Mouse (Mus musculus): ENCODE results near the gene Zfp648. TPM values are rescaled to one million over a fixed set of nuclear protein-coding genes. Genes with fewer than 3 reads are reported as not detected.

Gene Zfp648
- total and polyA plus RNA-seq, 2 experiments from 2014 or later, result not detected

- H3K4me2 ChIP-seq (ENCODE audit: low read depth, low read length), result no peak overlapping the region
- H3K27me3 ChIP-seq (ENCODE audit: control insufficient read depth, insufficient read depth, low read length), result no peaks in the 10 kb centered on the region
- no peak for DNase-seq (ENCODE audit: low spot score)
- H3K4me1 ChIP-seq (ENCODE audit: control insufficient read depth, insufficient read depth), result no peaks in the 10 kb centered on the region
- no peak for ATAC-seq (ENCODE audit: insufficient read depth, low read depth)
- WGBS, result 65% methylated on average over 6 of the region's 6 CpGs
- no peak overlapping the region for H3K27ac ChIP-seq (ENCODE audit: low read depth)
- no peak for TF ChIP-seq EP300 (IDR thresholded peaks at IDR 0.05; ENCODE audit: low read depth)
- no peak for TF ChIP-seq CTCF (IDR thresholded peaks at IDR 0.05; ENCODE audit: low read depth)
- H3K36me3 ChIP-seq (replicated peaks; ENCODE audit: control insufficient read depth, insufficient read depth, low read length), result no peaks in the 10 kb centered on the region
- no peak overlapping the region for H3K4me3 ChIP-seq (ENCODE audit: low read depth, low read length)
- no peak overlapping the region for H3K9ac ChIP-seq (replicated peaks; ENCODE audit: low read depth, low read length)
- no peaks in the 10 kb centered on the region for H3K9me3 ChIP-seq (replicated peaks; ENCODE audit: control insufficient read depth, low read length)
Measured at GRCm38 (mm10) chr1:154167696-154168095, 33.3 kb upstream of the Zfp648 start.

- Histone ChIP-seq H3K9me3 (replicated peaks; ENCODE audit: control insufficient read depth, low read length) (no peaks in the 10 kb centered on the region), H3K27ac (ENCODE audit: low read depth) (no peak overlapping the region), H3K4me3 (ENCODE audit: low read depth, low read length) (no peak overlapping the region), H3K36me3 (replicated peaks; ENCODE audit: control insufficient read depth, insufficient read depth, low read length) (no peaks in the 10 kb centered on the region), H3K9ac (replicated peaks; ENCODE audit: low read depth, low read length) (no peak overlapping the region), H3K27me3 (ENCODE audit: control insufficient read depth, insufficient read depth, low read length) (no peaks in the 10 kb centered on the region), H3K4me2 (ENCODE audit: low read depth, low read length) (no peak overlapping the region), H3K4me1 (ENCODE audit: control insufficient read depth, insufficient read depth) (no peaks in the 10 kb centered on the region)
- TF ChIP-seq EP300 (IDR thresholded peaks at IDR 0.05; ENCODE audit: low read depth) (no peak), CTCF (IDR thresholded peaks at IDR 0.05; ENCODE audit: low read depth) (no peak)
- ATAC-seq (ENCODE audit: insufficient read depth, low read depth) (no peak), DNase-seq (ENCODE audit: low spot score) (no peak)
- 70% methylated on average over 6 of the region's 6 CpGs for WGBS
Measured at GRCm38 (mm10) chr1:154175334-154175733, 25.7 kb upstream of the Zfp648 start.

GRCm38 (mm10) chr1:154177781-154178180 lies 23.2 kb upstream of the Zfp648 start:
- no peak for ATAC-seq (ENCODE audit: insufficient read depth, low read depth)
- Histone ChIP-seq H3K27me3 (ENCODE audit: control insufficient read depth, insufficient read depth, low read length) (no peaks in the 10 kb centered on the region), H3K4me3 (ENCODE audit: low read depth, low read length) (no peak overlapping the region), H3K4me1 (ENCODE audit: control insufficient read depth, insufficient read depth) (no peaks in the 10 kb centered on the region), H3K9me3 (replicated peaks; ENCODE audit: control insufficient read depth, low read length) (no peaks in the 10 kb centered on the region), H3K36me3 (replicated peaks; ENCODE audit: control insufficient read depth, insufficient read depth, low read length) (no peaks in the 10 kb centered on the region), H3K9ac (replicated peaks; ENCODE audit: low read depth, low read length) (no peak overlapping the region), H3K4me2 (ENCODE audit: low read depth, low read length) (no peak overlapping the region), H3K27ac (ENCODE audit: low read depth) (no peak overlapping the region)
- WGBS, result 76% methylated on average over 4 of the region's 4 CpGs
- no peak for TF ChIP-seq EP300 (IDR thresholded peaks at IDR 0.05; ENCODE audit: low read depth)
- TF ChIP-seq CTCF (IDR thresholded peaks at IDR 0.05; ENCODE audit: low read depth), result no peak
- DNase-seq (ENCODE audit: low spot score), result no peak

GRCm38 (mm10) chr1:154178541-154179155 lies 22.3 kb upstream of the Zfp648 start:
- Histone ChIP-seq H3K4me3 (ENCODE audit: low read depth, low read length) (no peak overlapping the region), H3K9ac (replicated peaks; ENCODE audit: low read depth, low read length) (no peak overlapping the region), H3K27me3 (ENCODE audit: control insufficient read depth, insufficient read depth, low read length) (no peaks in the 10 kb centered on the region), H3K4me2 (ENCODE audit: low read depth, low read length) (no peak overlapping the region), H3K27ac (ENCODE audit: low read depth) (no peak overlapping the region), H3K4me1 (ENCODE audit: control insufficient read depth, insufficient read depth) (no peaks in the 10 kb centered on the region), H3K9me3 (replicated peaks; ENCODE audit: control insufficient read depth, low read length) (no peaks in the 10 kb centered on the region), H3K36me3 (replicated peaks; ENCODE audit: control insufficient read depth, insufficient read depth, low read length) (no peaks in the 10 kb centered on the region)
- TF ChIP-seq CTCF (IDR thresholded peaks at IDR 0.05; ENCODE audit: low read depth) (no peak), EP300 (IDR thresholded peaks at IDR 0.05; ENCODE audit: low read depth) (no peak)
- WGBS, result 72% methylated on average over 8 of the region's 8 CpGs
- DNase-seq (ENCODE audit: low spot score), result no peak
- ATAC-seq (ENCODE audit: insufficient read depth, low read depth), result no peak

GRCm38 (mm10) chr1:154180952-154181351 lies 20.0 kb upstream of the Zfp648 start:
- Histone ChIP-seq H3K4me3 (ENCODE audit: low read depth, low read length) (no peak overlapping the region), H3K9me3 (replicated peaks; ENCODE audit: control insufficient read depth, low read length) (no peaks in the 10 kb centered on the region), H3K4me1 (ENCODE audit: control insufficient read depth, insufficient read depth) (no peaks in the 10 kb centered on the region), H3K27ac (ENCODE audit: low read depth) (no peak overlapping the region), H3K9ac (replicated peaks; ENCODE audit: low read depth, low read length) (no peak overlapping the region), H3K27me3 (ENCODE audit: control insufficient read depth, insufficient read depth, low read length) (no peaks in the 10 kb centered on the region), H3K36me3 (replicated peaks; ENCODE audit: control insufficient read depth, insufficient read depth, low read length) (no peaks in the 10 kb centered on the region), H3K4me2 (ENCODE audit: low read depth, low read length) (no peak overlapping the region)
- TF ChIP-seq CTCF (IDR thresholded peaks at IDR 0.05; ENCODE audit: low read depth), result peak; percentile 88
- TF ChIP-seq EP300 (IDR thresholded peaks at IDR 0.05; ENCODE audit: low read depth), result no peak
- DNase-seq (ENCODE audit: low spot score) (peak; percentile 68), ATAC-seq (ENCODE audit: insufficient read depth, low read depth) (peak; percentile 87)
- 13% methylated on average over 2 of the region's 2 CpGs for WGBS

All from heart, postnatal 0 days (tissue).